Mouse (Mus musculus) gastrocnemius, postnatal 10 days (tissue): ENCODE results near the gene Pdlim1. TPM values are rescaled to one million over a fixed set of nuclear protein-coding genes. Genes with fewer than 3 reads are reported as not detected.

Source experiments
- DNase-seq: peaks from one replicate; pipeline ENCODE4 v3.0.0; 2021; ENCODE audit warnings: mixed read lengths
- long read RNA-seq, 2 experiments: library from polyadenylated mRNA; stranded (forward); transcript quantifications; one replicate each; pipeline ENCODE4 v2.0.0; 2021
- total RNA-seq, 2 experiments: library from RNA; stranded (reverse); gene quantifications; 2 replicates each; pipeline ENCODE4 v1.2.3; 2021

Gene Pdlim1
- 100 to 1,000 TPM; 156 to 157 TPM for total RNA-seq
- long read RNA-seq, experiment 1, transcript Pdlim1-201 (7 exons, 2,571 nt): major isoform, 86 of 92 reads
- long read RNA-seq, experiment 1, partial matches to known transcripts: 2 of 92 reads
- long read RNA-seq, experiment 1, other reads (novel, unspliced or antisense): 4 of 92 reads
- long read RNA-seq, experiment 2, transcript Pdlim1-201 (7 exons, 2,571 nt): major isoform, 85 of 93 reads
- long read RNA-seq, experiment 2, partial matches to known transcripts: 2 of 93 reads
- long read RNA-seq, experiment 2, other reads (novel, unspliced or antisense): 6 of 93 reads

DNA sequence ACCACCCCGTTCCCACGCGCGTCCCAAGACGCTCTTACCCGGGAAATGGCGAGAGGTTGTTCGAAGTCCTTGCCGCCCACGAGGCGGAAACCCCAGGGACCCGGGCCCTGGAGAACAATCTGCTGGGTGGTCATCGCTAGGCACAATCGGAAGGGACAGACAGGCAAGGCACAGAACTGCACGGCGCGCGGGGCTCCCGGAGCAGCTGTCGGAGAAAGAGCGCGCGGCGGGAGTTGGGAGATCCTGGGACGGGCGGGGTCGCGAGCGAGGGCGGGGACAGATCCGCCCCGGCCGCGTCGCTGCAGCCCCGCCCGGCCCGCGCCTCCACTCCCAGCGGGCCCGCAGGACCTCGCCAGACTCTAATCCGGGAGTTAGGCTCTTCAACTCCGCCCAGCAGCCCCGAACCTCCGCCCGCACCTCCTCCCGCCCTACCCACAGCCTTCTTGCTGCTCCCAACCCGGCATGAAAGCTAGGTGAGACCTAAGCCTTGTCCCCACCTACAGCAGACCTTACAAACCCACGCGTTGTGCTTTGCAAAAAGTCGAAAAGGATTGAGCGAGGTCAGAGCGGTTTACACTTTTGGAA is at the start of gene Pdlim1:
Gene Pdlim1, minus strand, starts transcription at position 535 of the 585 bp plus-strand sequence.
- DNase-seq: peak; percentile 79

DNA sequence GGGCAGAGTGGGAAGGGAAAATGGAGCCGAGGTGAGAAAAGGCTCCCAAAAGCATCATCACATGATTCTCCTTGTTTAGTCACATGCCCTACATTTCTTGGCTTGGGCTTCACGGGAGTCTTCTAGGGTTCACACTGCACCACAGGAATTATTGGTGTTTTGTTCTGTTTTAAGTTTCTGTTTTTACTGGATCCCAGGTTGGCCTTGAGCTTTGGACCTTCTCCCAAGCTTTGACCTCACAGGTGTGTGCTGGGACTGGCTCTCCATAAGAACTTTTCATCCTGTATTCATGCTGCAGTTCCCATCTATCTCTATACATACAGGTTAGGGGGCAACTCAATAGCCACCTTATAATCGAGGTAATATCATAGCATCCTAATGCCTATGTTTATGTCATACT is 47.6 kb upstream of the Pdlim1 start:
- DNase-seq: no peak

DNA sequence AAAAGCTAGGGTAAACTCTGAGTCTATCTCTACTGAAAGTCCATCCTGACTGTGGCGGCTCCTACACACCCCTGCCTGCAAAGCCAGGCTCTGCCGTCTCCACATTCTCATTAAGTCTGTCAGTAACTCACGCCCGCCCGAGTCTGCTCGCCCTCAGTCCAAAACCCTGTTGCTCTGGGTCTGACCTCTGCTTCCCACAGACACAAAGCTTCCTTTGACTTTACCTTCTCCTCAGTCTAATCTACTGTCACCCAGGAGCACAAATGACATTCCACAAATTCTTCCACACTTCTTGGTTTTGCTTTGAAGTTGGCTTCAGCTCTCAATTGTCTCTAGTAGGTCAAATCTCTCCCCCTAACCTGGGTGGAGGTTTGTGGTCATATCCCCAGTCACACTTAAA is 46.9 kb upstream of the Pdlim1 start:
- no peak for DNase-seq

DNA sequence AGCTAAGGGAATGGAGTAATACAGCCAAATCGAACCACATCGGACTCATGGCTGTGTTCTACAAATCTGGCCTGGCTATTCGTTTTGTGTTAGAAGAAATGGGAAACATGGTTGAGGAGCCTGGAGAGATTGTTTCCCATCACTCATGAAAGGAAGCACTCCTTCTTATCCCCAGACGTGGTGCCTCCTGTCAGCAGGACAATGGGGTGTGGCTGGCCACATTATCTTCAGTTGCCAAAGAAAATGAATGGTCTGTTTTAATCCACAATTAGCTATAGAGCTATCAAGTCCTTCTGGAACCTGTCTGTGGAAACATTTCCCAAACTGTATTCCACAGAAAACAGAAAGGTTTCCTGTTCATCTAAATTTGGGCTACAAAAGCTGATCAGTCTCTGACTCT is 45.4 kb upstream of the Pdlim1 start:
- DNase-seq: no peak

DNA sequence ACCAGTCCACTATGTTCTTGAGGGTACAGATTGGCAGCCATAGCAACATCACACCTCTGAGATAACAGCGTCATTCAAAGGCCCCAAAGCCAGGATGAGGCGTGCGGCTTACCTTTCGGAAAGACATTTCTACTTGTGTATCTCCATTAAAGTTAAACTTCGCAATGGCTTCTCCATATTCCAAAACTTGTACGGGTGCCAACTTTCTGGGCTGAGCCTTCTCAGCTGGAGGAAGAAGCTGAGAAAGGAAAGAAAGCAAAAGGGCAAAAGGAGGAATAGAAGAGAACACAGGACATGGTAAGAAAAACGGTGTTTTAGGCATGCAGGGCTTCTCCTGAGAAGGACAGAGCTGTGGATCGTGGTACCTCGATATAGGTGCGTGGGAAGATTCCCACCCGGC is 42.6 kb upstream of the Pdlim1 start:
- no peak for DNase-seq

DNA sequence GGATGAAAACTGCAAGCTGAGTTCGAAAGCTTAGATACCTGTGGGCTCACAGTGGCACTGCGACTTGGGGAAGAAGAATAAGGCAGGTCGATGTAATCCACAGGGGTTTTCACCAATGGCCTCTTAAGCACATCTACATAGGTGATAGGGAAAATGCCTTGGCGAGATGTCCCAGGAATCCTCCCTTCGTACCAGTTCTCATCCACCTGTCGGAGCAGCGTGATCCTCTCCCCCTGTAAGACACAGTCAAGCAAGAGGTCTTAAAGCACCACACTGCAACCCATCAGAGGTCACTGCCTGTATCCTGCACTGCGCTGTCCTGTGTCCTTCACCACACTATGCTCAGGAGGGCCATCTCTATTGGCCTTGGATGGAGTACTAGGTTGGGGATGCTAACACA is 40.0 kb upstream of the Pdlim1 start:
- no peak for DNase-seq

DNA sequence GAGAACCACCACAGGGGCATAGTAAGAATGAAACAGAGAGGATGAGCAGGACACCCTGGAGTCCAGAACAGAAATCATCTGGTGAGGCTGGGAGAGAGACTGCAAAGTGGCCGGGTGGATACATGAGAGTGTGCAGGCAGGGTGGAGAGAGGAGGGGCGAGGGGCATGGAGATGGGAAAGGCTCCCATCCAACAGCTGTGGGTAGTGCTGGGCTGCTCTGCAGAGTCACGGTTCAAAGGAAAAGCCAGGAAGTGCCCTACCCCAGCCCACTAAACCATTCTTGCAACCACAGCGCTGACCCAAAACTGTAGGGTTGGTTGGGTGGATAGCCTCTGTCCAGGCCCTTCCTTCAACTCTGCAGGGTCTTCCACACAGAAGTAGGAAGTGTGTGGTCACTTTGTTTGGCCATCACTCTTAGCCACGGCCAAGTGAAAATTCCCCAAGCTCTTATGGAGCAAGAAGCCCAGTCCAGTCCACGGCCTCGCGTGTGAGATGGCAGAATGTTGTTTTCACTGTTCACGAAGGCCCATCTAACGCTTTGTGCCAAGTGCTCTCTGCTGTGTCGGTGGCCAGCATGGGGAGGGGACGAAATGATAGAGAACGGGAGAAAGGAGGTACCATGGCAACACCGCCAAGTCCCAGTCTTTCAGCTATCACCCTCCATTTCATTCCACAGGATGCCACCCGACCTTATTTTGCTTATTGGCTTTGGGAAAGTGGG is 38.9 kb upstream of the Pdlim1 start:
- no peak for DNase-seq

DNA sequence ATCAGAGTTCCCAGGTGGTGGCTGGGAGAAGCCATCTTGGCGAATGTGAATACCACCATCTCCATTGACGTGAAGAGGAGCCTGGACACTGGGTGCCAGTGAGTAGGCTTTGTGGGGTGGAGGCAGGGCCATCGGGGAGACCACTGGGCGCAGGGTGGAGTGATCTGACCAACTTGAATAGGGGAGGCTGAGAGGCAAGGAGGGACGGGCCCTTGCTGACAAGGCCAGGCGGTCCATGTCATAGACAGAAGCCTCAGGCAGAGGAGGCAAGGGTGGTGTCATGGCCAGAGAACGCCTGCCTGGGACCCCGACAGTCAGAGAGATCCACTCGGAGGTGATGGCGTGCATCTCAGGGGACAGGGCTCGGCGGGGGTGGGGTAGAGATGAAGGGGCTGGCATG is 38.3 kb upstream of the Pdlim1 start:
- DNase-seq: no peak

DNA sequence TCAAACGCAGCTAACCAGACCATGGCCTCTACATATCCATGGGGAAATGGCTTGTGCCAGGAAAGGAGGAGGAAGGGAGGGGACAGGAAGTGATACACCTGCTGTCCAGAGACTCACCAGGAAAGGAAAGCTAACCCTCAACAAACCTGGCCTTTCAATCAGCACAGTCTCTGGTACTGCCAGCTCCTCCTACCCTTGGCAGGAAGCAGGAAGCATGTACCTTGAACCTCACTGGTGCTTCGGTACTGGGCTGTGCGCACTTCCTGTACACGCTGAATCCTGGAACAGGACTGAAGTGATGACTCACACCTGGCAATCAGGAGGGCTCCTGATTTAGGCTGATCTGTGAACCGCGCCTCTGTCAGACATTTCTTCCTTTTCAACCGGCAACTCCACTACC is 35.9 kb upstream of the Pdlim1 start:
- DNase-seq: no peak

DNA sequence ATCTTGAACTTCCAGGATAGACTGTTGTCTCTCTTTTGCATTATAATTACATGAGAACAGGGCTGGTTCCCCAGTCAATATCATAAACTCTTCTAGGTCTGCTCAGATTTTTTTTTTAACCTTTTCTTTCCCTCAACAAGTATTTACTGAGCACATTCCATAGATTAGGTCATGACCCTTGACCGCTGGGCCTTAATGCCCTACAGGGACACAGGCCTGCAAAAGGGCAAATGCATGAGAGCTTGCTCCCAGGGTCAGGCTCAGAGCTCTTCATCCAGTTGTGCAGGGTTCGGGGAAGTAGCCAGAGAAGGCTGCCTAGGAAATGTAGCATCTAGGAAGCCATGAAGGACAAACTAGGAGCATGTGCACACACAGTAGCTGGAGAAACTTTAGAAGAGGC is 35.0 kb upstream of the Pdlim1 start:
- no peak for DNase-seq

DNA sequence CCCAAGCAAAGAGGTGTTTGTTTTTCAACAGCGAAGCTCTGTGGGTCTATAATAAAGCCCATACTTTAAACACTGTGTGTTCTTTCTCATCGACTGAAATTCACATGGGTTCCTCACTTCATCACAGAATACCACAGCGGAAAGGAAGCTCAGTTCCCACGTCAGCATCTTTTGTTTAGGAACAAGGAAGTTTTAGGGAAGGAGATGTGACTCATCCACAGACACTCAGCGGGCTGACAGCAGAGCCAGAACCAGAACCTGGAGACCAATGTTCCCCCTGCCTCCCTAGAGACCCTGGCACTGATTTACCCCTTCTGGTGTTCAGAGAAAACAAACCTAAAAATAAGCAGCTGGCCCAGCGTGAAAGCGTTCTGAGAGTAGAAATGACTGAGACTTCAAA is 33.8 kb upstream of the Pdlim1 start:
- no peak for DNase-seq

DNA sequence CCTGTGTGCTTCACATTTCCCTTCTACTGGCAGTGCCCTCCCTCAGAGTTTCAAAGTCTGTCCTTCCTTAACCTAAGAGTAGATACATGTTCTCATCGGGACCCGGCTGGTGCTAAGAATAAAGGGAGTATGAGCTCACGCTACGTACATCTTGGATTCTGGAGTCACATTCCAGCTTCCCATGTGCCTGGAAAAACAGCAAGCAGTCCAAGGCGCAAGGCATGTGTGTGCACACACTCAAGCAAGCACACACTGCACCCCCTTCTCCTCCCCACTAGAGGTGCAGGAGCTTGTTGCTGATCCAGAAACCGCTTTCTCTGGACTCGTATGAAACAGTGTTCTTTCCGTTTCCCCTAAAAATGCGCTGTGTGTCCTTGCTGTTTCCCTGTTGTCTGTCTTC is 31.3 kb upstream of the Pdlim1 start:
- DNase-seq: no peak

DNA sequence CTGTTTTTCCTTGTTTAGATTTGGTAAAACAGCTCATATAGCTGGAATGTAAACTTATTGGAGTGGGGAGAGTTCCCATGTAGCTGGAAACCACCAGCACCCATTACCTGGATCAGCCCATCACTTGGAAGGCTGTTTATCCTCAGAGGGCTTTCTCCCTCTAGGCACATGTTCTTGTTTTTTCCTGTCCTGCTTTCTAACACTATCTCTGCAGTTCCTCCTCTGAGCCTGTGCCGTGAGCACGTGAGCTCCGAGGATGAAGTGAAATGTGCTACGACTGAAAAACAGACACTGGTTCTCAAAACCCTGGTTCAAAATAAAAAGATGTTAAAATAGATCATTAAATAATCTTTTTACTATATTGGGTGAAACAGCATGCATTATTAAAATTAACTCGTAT is 30.8 kb upstream of the Pdlim1 start:
- DNase-seq: no peak

DNA sequence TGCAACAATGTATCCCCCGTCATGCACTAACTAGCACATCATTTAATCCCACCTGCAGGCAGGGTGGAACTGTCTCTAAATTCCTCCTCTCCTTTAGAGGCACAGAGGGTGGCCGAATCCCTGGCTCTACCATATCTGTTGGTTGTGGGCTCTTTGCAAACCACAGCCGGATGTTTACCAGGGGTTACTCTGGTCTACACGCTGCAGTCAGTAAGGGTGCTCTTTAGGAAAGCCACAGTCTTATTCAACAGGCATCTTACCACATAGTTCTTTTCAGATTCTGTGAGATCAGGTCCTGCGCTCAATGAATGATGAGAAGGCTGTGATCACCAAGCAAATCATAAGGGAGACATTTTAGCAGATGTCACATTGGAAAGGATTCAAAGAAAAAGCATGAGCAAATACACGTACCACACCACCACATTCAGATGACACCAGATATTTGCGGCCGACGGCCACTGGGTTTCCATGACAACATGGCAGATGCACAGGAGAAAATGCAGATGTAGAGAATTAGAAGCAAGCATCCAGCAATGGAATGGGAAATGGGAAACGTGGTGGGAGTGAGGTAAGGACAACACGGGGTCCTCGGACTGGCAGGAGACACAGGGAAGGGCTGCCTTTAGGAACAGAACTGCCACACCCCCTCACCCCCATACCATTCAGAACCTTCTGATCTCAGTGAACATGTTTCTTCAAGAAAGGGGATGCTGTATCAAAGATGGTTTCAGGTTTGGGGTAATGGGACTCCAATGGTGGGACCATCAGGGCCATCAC is 28.5 kb upstream of the Pdlim1 start:
- no peak for DNase-seq

DNA sequence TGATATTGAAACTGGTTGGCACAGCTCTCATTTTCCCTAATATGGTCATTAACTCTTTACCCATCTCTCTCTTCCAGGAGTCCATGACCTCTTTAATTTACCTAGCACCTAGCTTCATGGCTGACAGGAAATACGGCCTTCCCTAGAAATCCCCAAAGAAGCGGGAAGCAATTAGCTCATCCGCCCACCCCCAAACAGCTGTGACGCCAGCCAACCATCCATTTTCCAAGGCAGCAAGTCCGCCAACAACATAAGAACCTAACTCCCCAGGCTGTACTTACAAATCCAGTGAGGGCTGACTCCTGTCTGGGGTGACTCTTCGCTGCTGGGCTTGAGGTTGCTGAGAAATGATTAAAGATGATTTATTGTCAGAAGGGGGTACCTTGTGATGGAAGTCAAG is 27.5 kb upstream of the Pdlim1 start:
- DNase-seq: no peak

DNA sequence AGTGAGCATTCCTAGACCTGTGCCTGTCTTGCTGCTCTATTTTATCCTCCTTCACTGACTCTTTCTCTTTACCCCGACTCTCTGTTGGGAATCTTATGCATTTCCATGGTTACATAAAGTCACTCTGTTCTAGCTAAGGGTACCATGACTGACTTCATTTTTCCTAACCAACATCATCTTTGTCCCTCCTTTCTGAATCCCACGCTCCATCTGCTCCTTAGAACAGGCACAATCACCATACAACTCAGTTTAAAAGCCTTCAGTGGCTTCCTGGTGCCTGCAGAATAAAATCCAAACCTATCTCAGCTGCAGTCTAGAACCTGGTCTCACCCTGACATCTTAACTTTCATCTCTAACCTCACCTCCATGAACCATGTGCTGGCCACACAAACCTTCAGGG is 26.9 kb upstream of the Pdlim1 start:
- no peak for DNase-seq

DNA sequence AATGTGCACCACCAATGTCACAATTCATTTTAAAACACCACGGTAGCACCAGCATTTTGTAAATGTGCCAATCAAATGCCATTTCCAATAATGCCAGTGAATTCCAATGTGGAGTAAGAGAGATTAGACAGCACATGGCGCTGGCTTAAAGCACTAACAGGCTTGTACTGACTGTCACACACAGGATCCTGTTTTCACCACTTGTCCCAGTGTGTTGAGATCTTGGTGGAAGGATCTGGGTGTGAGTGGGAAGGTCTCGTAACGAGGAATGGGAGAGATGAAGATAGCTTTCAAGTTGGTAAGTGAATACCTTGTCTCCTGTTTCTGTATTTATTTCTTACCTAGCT is 26.1 kb upstream of the Pdlim1 start:
- DNase-seq: no peak

DNA sequence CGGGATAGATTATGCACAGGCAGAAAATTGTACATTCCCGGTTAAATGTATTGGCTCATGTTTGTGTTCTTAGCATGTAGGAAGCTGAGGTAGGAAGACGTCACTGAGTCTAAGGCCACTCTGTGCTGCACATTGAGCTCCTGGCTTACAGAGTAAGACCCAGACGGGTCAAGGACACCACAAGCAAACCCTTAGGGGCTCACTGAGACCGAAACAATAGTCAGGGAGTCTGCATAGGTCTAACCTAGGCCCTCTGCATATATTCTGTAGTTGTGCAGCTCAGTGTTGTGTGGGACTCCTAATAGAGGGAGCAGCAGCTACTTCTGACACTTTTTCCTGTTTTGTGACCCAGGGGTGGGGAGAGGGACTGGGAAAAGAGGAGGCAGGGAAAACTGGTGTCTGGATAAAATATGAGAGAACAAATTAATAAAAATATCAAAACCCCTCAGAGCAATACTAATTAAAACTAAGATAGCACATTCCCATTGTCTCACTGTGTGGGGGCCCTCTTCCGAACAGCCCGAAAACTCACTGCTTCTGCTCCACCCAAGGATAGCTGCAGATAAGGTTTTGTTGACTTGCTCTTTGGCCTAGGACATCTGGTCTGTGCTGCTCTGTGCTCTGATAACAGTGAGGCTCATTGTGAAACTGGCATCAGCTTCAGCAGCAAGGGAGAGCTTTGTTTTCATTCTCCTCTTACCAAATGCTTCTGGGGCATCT is 25.6 kb upstream of the Pdlim1 start:
- no peak for DNase-seq

DNA sequence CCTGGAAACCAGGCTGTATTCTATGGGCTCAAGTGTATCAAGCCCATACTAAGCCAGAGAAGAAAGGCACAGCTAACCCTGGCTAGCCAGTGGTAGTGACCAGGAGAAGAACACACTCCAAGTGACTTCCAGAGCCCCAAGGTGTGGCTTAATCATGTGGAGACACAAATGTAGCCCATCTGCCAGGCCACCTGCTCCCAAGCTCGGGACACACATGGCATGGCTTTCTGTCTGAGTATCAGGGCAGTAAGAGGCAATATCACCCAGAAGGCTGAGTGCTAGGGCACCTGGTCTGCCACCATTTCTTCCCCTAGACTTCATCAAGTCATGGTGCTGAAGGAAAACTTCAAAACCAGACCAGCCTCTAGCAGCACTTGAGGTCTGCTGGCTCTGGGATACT is 22.6 kb upstream of the Pdlim1 start:
- no peak for DNase-seq

DNA sequence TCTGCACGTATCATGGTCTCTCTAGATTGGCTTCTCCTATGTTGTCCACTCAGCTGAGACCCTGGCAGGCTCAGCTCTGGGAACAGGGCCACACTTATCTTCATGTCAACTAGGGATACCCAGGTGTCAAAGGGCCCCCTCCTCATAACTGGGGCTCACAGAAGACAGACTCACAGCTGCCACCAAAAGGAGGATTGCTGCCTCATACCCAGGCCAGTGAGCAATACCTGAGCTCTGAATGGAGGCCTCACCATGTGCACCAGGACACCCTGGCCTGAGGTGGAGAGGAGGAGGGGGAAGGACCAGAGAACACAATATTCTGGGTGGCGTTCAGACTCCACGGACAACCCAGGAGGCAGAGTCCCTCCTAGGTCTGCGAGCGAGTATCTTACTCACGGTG is 22.1 kb upstream of the Pdlim1 start:
- no peak for DNase-seq

DNA sequence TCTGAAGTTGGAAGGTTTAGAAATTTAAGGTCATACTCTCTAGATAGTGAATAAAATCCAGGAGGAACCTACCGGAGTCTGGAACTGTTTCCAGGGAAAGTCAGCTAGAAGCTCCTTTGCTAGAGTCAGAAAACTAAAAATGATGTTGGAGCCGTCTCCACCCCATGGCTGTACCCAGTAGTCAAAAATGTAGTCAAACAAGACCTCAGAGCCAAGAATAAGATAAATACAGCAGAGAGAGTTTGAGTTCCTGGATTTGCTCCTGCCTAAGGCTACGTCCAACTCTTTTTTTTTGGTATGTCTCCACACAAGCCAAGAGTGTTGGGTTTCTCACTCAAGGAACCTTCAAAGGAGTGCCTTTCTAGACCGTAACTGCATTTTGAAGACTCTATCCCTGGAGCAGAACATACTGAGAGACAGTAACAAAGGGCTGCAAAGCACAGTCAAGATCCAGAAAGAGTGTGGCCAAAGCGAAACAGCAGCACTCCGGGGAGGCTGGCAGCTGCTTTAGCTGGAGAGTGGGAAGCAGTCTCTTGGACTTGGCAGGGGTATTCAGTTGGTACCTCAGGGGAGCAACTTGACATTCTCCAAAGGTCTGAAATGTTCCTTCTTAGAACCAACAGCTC is 18.6 kb upstream of the Pdlim1 start:
- DNase-seq: no peak

DNA sequence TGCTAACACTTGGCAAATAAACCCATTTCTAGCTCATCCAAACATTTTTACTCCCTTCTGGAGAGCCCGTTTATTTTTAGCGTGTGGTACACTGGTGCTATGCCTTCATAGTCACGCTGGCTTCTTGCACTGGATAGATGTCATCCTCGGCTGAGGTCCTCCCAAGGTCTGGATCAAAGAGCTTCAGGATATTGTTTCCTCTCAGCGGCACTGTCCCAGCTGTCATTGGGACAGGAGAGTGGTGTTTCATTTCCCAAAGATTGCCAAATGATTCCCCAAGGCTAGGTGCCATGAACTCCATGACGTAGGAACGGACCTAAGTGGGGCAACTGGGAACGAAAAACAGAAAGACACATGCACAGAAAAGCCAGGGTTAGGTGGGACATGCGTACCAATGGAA is 16.8 kb upstream of the Pdlim1 start:
- DNase-seq: no peak
